Mouse (Mus musculus) lung, adult 10 weeks (tissue): ENCODE measurements around the gene Ticam1. TPM values are rescaled to one million over a fixed set of nuclear protein-coding genes. Genes with fewer than 3 reads are reported as not detected.

ENCODE experiments used
- polyA plus RNA-seq: library from polyadenylated mRNA; stranded (reverse); fragments of 350-450 nt; fragmentation: Illumina TruSeq; extraction: RNeasy Lipid Tissue Mini Kit (QIAGEN cat#74804); gene quantifications from one replicate; pipeline ENCODE4 v1.2.3, GENCODE M21; 2014; ENCODE audit warnings: low read depth, low replicate concordance; ENCODE audit not compliant: insufficient read depth

Ticam1 gene
- polyA plus RNA-seq, result 6.8 TPM

DNA sequence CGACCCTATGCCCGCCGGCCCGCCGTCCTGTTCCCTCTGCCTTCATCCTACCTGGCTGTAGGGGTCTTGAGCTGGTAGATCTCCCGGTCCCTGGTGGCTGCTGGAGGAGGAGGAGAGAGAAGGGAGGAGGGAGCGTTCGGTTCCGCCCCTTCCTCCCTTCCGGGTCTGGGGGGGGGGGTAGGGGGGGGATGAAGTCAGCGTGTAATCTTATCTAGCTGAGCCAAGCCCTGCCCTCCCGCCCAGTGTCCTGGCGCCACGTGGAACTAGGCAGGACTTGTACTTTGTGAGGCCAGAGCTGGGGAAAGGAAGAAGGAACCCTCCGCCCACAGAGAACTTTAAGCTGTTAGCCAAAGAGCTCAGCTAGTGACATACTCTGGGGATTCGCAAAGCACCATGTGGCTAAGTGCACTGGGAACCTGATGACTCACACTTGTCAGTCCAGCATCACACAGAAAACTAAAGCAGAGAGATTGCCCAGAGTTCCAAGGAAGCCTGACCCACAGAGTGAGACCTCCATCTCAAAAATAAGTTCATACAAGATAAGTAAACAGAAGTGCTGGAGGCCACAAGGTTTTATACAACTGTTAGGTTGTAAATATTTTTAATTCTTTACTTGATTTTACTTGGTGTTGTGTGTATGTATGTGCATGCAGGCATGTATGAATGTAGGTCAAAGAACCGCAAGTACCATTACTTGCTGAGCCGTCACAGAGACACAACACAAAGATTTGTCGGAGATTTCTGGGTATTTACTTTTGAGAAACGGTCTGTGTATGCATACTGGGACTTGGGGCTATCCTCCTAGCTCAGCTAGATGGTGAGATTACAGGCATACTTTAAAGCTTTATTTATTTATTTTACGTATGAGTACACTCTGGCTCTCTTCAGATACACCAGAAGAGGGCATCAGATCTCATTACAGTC, at the start of gene Ticam1:
Gene Ticam1, minus strand, starts transcription at position 144 of the 924 bp plus-strand sequence.

DNA sequence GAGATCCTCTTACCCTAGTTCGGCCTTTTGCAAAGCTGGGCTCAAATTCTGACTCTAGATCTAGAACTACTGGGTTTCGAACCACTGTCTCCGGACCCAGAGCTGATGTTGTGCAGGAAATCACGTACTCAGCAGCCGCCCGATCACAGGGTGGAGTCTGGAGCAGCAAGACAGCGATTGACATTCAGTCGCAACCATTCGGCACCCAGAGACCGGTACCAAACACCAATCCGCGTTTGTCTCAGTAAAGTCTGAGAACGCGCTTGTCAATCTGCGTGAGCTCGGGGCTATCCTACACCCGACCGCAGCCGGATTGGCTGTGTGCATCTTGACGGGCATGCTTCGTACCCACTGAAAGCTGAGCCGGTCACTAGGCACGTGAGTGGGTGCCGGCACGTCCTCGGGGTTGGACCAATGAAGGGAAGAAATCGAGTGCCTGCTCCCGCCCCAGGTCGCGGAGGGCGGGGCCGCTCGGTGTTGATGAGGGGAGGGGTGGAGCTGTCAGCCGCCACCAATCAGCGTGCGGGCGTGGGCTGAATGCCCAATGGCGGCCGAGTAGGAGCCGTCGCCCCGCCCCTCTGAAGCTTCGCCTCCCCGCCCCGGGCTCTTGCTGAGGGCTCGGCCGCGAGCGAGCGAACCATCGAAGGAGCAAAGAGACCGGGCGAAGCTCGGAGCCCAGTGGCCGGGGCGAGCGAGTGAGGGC, 49.0 kb upstream of the Ticam1 start, which contains the start of gene Kdm4b:
Gene Kdm4b, plus strand, starts transcription at position 613 of the 703 bp plus-strand sequence.

DNA sequence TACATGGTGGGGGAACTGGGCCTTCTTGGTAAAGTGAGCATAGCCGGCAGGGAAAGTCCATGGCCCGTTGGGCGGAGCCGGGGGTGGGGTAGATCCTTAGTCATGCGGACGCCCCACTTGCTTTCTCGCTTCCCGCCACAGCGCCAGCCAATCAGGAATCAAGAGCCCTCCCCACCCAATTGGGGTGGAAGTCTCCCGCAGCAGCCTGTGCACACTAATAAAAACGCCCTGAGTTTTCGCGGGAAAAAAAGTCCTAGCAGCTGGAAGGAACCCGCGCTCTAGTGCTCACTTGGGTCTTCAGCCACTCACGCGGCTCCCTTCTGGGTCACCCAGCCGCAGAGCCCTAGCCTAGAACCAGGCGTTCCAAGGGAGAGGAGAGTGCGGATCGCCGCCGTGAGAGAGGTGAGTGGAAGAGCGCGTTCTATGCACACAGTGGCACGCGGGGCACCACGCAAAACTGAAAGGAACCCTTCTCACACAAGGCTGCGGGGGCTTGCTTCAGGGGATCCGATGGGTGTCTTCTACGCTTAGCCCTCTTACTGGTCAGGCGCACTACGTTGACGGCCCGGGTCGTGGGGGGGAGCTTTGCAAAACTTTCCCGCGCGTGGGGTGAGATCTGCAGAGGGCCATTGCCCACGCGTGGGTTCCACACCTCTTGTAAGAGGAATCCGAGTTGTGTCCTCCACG, 26.7 kb upstream of the Ticam1 start, which contains the start of gene Uhrf1:
Gene Uhrf1, plus strand, starts transcription at position 162 of the 687 bp plus-strand sequence.

DNA sequence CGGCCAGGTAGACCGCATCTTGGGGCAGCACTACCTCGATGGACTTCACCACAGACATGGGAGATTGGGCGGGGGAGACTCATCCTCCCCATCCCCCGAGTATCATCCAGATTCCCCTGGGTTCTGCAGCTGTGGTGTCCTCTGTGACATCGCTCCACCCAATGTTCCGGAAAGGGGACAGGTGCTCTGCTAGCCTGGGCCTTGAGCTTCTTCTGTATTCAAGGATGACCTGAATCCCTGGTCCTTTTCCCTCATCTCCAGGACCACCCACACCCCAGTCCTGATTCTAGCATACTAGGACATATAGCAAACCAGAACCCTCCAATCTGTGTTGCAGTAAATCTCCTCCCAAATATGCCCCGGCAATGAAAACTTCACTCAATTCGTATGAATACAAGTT, 23.6 kb upstream of the Ticam1 start, which contains the start of gene Arrdc5:
Gene Arrdc5, minus strand, starts transcription at position 101 of the 400 bp plus-strand sequence.

DNA sequence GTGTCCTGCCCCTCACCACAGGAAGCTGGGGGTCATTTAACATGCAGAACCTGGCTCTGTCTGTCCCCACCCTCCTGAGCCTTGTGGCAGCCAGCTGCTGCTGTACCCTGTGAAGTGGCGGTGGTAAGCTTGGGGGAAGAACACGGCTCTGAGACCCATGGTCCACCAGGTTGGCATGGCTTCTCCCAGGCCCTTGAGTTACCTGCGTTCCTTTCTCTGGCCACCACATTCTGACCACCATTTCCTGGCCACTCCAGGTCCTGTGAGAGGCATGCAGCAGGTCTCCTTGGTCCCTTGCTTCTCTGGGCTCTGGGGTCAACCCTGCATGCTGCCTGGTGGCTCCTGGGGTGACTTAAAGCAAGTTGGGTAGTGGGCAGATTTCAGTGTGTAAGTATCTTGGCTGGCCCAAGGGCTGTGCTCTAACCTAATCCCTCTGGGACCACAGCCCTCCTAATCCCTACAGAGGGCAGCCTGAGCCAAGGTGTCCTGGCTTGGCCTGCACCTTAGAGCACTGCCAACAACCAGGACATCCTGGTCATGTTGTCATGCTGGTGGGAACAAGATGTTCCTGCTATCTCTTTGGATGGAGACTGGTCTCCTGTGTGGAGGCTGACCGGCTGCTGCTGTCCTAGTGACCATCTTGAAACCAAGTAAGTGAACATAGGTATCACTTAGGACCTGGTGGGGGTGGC, 16.1 kb upstream of the Ticam1 start, which contains the start of gene Plin3:
Gene Plin3, minus strand, starts transcription at position 343 of the 692 bp plus-strand sequence.

DNA sequence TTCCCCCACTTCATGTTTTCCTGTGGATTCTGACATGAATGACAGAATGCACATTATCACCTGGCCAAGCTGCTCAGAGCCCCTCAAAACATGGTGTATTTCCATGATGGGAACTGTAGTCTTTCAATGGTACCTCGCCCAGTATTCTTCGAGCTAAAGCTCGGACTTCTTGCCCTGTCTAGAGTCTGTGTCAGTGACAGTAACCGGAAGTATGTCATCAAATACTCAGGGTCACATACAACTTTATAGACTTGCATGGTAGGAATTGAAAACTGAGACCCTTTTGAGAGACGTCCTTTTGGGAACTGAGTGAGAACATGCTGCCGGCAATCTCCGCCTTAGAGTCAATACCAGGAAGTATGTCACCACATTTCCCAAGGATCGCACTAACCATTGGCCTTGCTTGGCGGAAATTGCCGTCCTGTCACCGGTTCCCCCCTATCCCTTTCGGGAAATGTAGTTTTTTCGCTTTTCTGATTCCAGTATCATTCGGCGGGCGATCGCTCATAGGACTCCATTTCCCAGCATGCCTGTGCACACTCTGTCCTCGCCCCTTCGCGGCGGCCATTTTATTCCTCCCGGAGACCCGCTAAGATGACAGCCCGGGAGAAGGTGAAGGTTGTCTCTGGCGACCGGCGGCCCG, 20.2 kb downstream of the Ticam1 start, which contains the start of gene Fem1a:
Gene Fem1a, plus strand, starts transcription at position 572 of the 643 bp plus-strand sequence.

Other genes with a start within 250 kb of the Ticam1 start
- 29.8 TPM for gene Sh3gl1, start 240.2 kb downstream of the Ticam1 start, polyA plus RNA-seq
- gene Chaf1a, start 236.3 kb downstream of the Ticam1 start, polyA plus RNA-seq, result 1.4 TPM
- 44.7 TPM for gene Ubxn6, start 201.8 kb downstream of the Ticam1 start, polyA plus RNA-seq
- gene Hdgfl2, start 197.2 kb downstream of the Ticam1 start, polyA plus RNA-seq, result 35.9 TPM
- 8.1 TPM for gene Plin4, start 167.0 kb downstream of the Ticam1 start, polyA plus RNA-seq
- gene Plin5, start 159.2 kb downstream of the Ticam1 start, polyA plus RNA-seq, result 2.9 TPM
- gene Lrg1, start 154.8 kb downstream of the Ticam1 start, polyA plus RNA-seq, result 77.3 TPM
- 3.0 TPM for gene Sema6b, start 136.4 kb downstream of the Ticam1 start, polyA plus RNA-seq
- gene Tnfaip8l1, start 114.3 kb downstream of the Ticam1 start, polyA plus RNA-seq, result 1.7 TPM
- 53.7 TPM for gene Mydgf, start 92.9 kb downstream of the Ticam1 start, polyA plus RNA-seq
- gene Dpp9, start 57.9 kb downstream of the Ticam1 start, polyA plus RNA-seq, result 16.6 TPM
- gene Fem1a, start 20.0 kb downstream of the Ticam1 start, polyA plus RNA-seq, result 9.4 TPM
- 22.8 TPM for gene Plin3, start 16.1 kb upstream of the Ticam1 start, polyA plus RNA-seq
- gene Arrdc5, start 23.5 kb upstream of the Ticam1 start, polyA plus RNA-seq, result not detected
- 1.3 TPM for gene Uhrf1, start 26.5 kb upstream of the Ticam1 start, polyA plus RNA-seq
- 10.1 TPM for gene Kdm4b, start 49.3 kb upstream of the Ticam1 start, polyA plus RNA-seq
- gene Ptprs, start 199.7 kb upstream of the Ticam1 start, polyA plus RNA-seq, result 10.7 TPM
- not detected for gene Znrf4, start 235.6 kb upstream of the Ticam1 start, polyA plus RNA-seq